Mouse (Mus musculus) brown adipose tissue, adult 24 weeks (tissue): ENCODE results near the gene Ptprk. TPM values are rescaled to one million over a fixed set of nuclear protein-coding genes. Genes with fewer than 3 reads are reported as not detected.

Experiments used
- H3K27ac ChIP-seq: fragments of 200-500 bp; replicated peaks from 2 replicates; pipeline ENCODE4 v1.5.1; 2012; ENCODE audit warnings: low read depth, mild to moderate bottlenecking, low read length
- H3K4me1 ChIP-seq: fragments of 200-500 bp; 2 replicates; pipeline ENCODE4 v1.6.1; 2012; ENCODE audit warnings: low read length, mixed read lengths; ENCODE audit not compliant: control insufficient read depth, insufficient read depth, insufficient read length
- H3K4me3 ChIP-seq: fragments of 200-500 bp; 2 replicates; pipeline ENCODE4 v1.5.1; 2012; ENCODE audit warnings: low read depth, mild to moderate bottlenecking, low read length, moderate library complexity; ENCODE audit not compliant: insufficient read depth
- polyA plus RNA-seq: library from polyadenylated mRNA; stranded (reverse); fragments of >200 nt; gene quantifications from 2 replicates; pipeline ENCODE4 v1.2.4, GENCODE M21; 2012; ENCODE audit not compliant: missing spikeins, insufficient read depth, insufficient read length

Gene Ptprk
- polyA plus RNA-seq, 1 experiment, result 3.3 TPM

DNA sequence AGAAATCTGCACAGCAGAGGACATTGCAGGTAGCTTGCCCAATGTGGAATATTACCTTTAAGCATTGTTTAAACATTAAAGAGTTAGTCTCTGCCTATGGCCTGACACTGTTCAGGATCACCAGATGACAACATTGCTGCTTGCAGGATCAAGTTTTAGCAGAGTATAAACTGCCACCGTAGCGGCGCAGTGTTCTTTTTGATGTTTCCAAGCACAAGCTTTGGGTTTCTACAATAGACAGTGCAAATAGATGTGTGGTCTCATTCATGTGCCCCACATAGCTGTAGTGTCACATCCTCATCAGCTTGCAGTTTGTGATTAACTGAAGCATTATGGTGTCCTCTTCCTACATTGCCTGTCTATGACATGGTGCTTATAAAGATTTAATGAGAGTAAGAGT is 522.3 kb downstream of the Ptprk start:
- Histone ChIP-seq H3K27ac (no peak overlapping the region), H3K4me3 (no peak overlapping the region), H3K4me1 (no peaks in the 10 kb centered on the region)

GRCm38 (mm10) chr10:28609136-28609535 is 534.5 kb downstream of the Ptprk start:
- Histone ChIP-seq H3K27ac (no peak overlapping the region), H3K4me1 (no peaks in the 10 kb centered on the region), H3K4me3 (no peak overlapping the region)

DNA sequence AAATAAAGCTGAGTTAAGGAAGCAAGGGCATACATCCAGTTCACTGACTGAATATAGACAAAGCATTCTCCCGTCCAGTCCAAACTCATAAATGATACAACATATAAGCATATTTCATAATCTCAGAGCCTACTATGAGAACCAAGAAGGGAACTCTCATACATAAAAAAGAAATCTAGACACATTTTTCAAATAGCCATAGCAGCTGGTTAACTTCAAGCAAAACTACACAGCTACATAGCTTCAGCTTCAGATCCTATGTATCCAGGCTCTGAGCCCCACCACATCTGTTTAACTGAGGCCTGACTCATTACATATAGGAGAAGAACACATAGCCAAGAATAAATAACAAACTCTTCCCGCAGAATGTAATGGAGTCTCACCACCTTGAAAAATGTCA is 539.8 kb downstream of the Ptprk start:
- no peak overlapping the region for H3K27ac ChIP-seq
- H3K4me1 ChIP-seq, result no peaks in the 10 kb centered on the region
- no peak overlapping the region for H3K4me3 ChIP-seq

- no peaks in the 10 kb centered on the region for H3K4me1 ChIP-seq
- no peak overlapping the region for H3K4me3 ChIP-seq
- H3K27ac ChIP-seq, result no peak overlapping the region
These were observed 542.6 kb downstream of the Ptprk start for GRCm38 (mm10) chr10:28617203-28617602.

DNA sequence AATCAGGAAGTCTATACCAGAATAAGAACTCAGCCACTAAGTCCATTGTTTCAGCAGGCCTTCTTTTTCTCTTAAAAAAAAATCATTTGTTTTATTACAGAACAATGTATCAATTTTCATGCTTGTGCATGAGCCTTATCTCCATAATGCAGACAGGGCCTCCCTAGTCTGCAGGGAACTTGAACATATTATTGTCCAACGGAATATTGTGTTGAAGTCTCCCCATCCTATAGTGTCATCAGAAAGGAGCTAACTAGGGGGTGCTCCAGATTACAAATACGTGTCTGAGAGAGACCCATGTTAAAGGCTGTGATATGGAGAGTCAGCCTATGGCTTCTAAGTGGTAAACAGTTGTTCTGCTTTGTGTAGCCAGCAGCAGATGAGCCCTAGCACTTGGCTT is 543.4 kb downstream of the Ptprk start:
- H3K4me1 ChIP-seq, result no peaks in the 10 kb centered on the region
- H3K27ac ChIP-seq, result no peak overlapping the region
- H3K4me3 ChIP-seq, result no peak overlapping the region

DNA sequence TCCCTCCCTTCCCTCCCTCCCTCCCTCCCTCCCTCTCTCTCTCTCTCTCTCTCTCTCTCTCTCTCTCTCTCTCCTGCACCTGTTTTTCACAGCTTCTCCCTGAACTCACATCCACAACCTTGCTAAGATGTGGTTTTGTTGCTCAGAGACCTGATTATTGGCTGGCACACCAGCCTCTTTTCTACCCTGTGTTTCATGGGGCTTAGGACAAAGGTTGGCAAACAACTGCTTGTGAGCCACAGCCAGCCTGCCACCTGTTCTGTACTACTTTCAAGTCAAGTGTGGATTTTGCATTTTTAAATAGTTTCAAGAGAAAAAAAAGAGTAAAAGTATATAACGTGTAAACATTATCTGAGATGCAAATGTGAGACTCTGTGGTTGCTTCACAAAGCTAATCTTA is 544.8 kb downstream of the Ptprk start:
- no peak overlapping the region for H3K4me3 ChIP-seq
- H3K27ac ChIP-seq, result no peak overlapping the region
- no peaks in the 10 kb centered on the region for H3K4me1 ChIP-seq

DNA sequence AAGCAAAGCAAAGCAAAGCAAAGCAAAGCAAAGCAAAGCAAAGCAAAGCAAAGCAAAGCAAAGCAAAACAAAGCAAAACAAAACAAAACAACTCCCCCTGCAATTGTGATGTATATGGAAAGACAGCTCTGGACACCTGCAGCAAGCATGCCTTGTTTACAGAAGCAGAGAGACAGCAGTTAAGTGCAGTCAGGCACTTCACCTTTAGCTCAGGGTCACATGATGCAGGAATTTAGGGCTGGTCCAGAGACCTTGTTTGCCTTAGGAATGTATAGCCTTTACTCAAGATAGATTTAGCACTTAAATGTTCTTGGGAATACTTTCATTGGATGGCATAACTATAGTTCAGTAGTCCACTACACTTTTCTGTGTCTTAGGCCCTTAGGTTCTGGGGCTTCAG is 561.5 kb downstream of the Ptprk start:
- Histone ChIP-seq H3K4me3 (no peak overlapping the region), H3K4me1 (no peaks in the 10 kb centered on the region), H3K27ac (no peak overlapping the region)

DNA sequence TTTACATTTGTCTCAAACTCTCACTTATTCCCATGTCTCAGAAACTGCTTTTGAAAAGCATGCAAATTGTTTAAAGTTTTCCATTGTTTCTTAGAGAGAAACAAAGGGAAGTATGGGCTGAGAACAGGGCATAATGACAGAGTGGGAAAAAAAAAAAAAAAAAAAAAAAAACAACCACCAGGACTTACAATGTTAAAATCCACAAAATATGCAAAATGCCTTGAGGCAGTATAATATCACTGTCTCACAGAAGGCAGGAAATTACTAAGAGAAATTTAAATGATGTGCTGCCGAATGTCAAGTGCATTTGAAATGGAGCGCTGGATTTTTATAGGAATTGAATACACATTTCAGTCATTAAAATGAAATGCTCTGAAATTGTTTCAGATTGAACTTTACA is 567.3 kb downstream of the Ptprk start:
- no peak overlapping the region for H3K27ac ChIP-seq
- H3K4me3 ChIP-seq, result no peak overlapping the region
- no peaks in the 10 kb centered on the region for H3K4me1 ChIP-seq
